Mouse (Mus musculus) lung, postnatal 10 days (tissue): ENCODE measurements around the gene Resp18.
"Not testable (repeated sequence)": the region's sequence is repeated elsewhere in the genome, so short reads cannot be mapped to it uniquely, and the experiment has no call there.

Experiments used
- DNase-seq: peaks from one replicate; pipeline ENCODE4 v3.0.0; 2021

Resp18 gene

GRCm38 (mm10) chr1:75232489-75232888 is 45.7 kb downstream of the Resp18 start:
- not testable (repeated sequence) for DNase-seq

GRCm38 (mm10) chr1:75231664-75232152 is 46.5 kb downstream of the Resp18 start, which contains the start of gene A630095N17Rik:
TSS of gene A630095N17Rik (minus strand) at chr1:75232102.
- no peak for DNase-seq

GRCm38 (mm10) chr1:75231224-75231623 is 47.0 kb downstream of the Resp18 start:
- DNase-seq = no peak

- DNase-seq = no peak
Measured at GRCm38 (mm10) chr1:75230335-75230994, 47.8 kb downstream of the Resp18 start.

GRCm38 (mm10) chr1:75229158-75229557 is 49.1 kb downstream of the Resp18 start:
- no peak for DNase-seq

GRCm38 (mm10) chr1:75227653-75228052 is 50.6 kb downstream of the Resp18 start:
- DNase-seq = no peak

GRCm38 (mm10) chr1:75226138-75226537 is 52.1 kb downstream of the Resp18 start:
- DNase-seq = no peak

- no peak for DNase-seq
Measured at GRCm38 (mm10) chr1:75225473-75225872, 52.7 kb downstream of the Resp18 start.

GRCm38 (mm10) chr1:75223532-75223931 is 54.7 kb downstream of the Resp18 start:
- DNase-seq = no peak

GRCm38 (mm10) chr1:75222926-75223325 is 55.3 kb downstream of the Resp18 start:
- DNase-seq = no peak
